Mouse (Mus musculus) cerebellum, adult 2 months (tissue): ENCODE results near the gene Cacna1g.

Experiments
- CTCF ChIP-seq: fragments of 200-500 bp; IDR thresholded peaks from 2 replicates; pipeline ENCODE4 v1.5.1; 2011; ENCODE audit warnings: low read depth, mild to moderate bottlenecking, control low read depth, low read length, moderate library complexity, borderline replicate concordance; ENCODE audit not compliant: insufficient read depth
- POLR2A ChIP-seq: fragments of 200-500 bp; IDR thresholded peaks from 2 replicates; pipeline ENCODE4 v1.6.1; 2011; ENCODE audit warnings: low read length, control low read depth, borderline replicate concordance; ENCODE audit not compliant: insufficient read depth

DNA sequence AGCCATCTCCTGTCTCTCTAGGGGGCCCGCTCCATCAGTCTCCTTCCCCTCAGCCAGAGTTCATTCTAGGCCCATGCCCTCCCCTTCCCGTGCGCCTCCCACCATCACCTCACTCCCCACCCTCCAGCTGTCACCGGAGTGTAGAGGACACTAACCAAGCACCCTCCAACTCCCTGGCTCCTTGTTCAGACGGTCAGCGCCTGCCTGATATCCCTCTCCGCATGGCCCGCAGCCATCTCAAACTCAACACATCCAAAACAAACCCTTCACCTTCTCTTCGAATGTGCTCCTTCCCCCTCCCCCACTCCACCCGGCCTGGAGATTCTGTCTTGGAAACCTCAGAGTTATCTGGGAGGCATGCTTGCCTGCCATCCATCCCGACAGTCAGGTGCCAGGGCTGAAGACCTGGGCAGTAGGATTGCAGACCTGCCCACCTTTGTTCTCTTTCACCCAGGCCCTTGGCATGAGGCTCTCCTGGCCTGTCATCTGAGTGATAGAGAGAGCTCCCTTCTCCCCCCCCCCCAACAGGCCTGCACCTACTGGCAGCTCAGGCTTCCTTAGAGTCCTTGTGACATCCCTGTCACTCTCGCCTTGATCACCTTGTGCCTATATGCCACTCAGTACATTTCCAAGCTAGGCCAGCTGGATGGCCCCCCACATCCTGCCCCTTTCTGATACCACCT lies 22.8 kb downstream of the Cacna1g start:
- TF ChIP-seq POLR2A (no peak), CTCF (no peak)
